Mouse (Mus musculus) C2C12 (cell line): ENCODE measurements around the gene Asb8.

ENCODE experiments used
- CTCF ChIP-seq: IDR thresholded peaks from one replicate; pipeline ENCODE4 v1.5.1; 2011; ENCODE audit not compliant: control insufficient read depth, insufficient read depth, insufficient read length
- MAX ChIP-seq: IDR thresholded peaks from one replicate; pipeline ENCODE4 v1.6.1; 2011; ENCODE audit warnings: mild to moderate bottlenecking, control low read depth
- MYOD1 ChIP-seq: IDR thresholded peaks from one replicate; pipeline ENCODE4 v1.6.1; 2011; ENCODE audit warnings: low read depth; ENCODE audit not compliant: control insufficient read depth, insufficient read length
- MYOG ChIP-seq: IDR thresholded peaks from one replicate; pipeline ENCODE4 v1.6.1; 2011; ENCODE audit not compliant: control insufficient read depth, insufficient read length; ENCODE audit errors: extremely low read depth

GRCm38 (mm10) chr15:98168622-98169004 is 3.2 kb upstream of the Asb8 start:
- TF ChIP-seq CTCF = no peak
- TF ChIP-seq MAX = no peak
- TF ChIP-seq MYOD1 = no peak
- TF ChIP-seq MYOG = no peak
